Mouse (Mus musculus) stomach, postnatal 0 days (tissue): ENCODE measurements at regions not wholly inside any gene's neighbourhood (a gene's known extent, or its start where the extent isn't known, plus 50 kb on each side); places are given as distances from the start of the nearest gene placed in this dataset.

Source experiments
- CTCF ChIP-seq: IDR thresholded peaks from 2 replicates; pipeline ENCODE4 v1.5.1; 2016; ENCODE audit warnings: antibody characterized with exemption, low read depth, mild to moderate bottlenecking, moderate library complexity
- EP300 ChIP-seq: optimal IDR thresholded peaks from 2 replicates; pipeline ENCODE3; 2016; ENCODE audit warnings: antibody characterized with exemption

GRCm38 (mm10) chr2:161166681-161167080, 57.8 kb upstream of the Chd6 start:
- TF ChIP-seq EP300 (no peak), CTCF (no peak)
